Mouse (Mus musculus): Measurements from ENCODE around the gene Il1rl1.

DNA sequence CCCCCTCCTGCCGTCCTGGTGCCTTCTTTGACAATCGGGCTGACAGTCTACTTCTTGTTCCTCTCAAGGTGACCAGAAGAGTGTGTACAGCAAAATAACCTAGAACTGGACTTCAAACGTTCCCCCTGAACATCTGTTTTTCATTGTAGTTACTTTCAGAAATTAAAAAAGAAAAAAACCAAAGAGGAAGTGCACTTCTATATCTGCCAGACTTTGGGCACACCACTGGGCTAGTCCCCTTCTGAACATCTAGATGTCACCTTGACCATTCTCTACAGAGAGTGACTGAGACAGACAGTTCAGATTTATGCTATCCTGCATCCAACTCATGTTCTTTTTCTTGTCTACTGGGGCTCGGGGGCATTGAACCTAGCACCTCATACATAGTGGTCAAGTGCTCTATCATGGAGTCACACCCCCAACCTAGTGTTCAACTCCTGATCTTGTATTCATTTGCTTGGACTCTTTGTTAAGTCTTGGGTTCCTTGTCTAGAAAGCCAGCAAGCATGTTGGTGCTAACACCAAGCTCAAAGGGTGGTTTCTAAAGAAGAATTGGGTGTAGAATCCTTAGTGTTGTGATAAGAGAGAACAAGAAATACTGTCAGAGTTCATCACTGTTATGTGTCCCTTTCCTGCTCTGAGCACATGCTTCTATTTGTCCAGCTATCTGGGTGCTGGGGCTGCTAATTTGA lies 919 bp downstream of the Il1rl1 start:
- TF ChIP-seq CHD2 (IDR thresholded peaks at IDR 0.05; ENCODE audit: low read depth, low read length): no peak
- TF ChIP-seq HCFC1 (IDR thresholded peaks at IDR 0.05; ENCODE audit: borderline replicate concordance, insufficient read depth, low read length): no peak
- TF ChIP-seq ZNF384 (IDR thresholded peaks at IDR 0.05; ENCODE audit: low read depth, low read length): no peak
- no peak for TF ChIP-seq ZC3H11A (IDR thresholded peaks at IDR 0.05; ENCODE audit: borderline replicate concordance, low read depth, low read length)
